Mouse (Mus musculus) liver, adult 2 months (tissue): ENCODE measurements around the gene Abcb6.
A peak's percentile ranks its signal among the peaks of the same experiment; 100 is the strongest.

Experiments
- CTCF ChIP-seq: fragments of 200-500 bp; IDR thresholded peaks from 2 replicates; pipeline ENCODE4 v1.5.1; 2011; ENCODE audit warnings: low read depth, low read length, control low read depth
- POLR2A ChIP-seq: fragments of 200-500 bp; IDR thresholded peaks from 2 replicates; pipeline ENCODE4 v1.6.1; 2011; ENCODE audit warnings: low read length, control low read depth; ENCODE audit not compliant: insufficient read depth; ENCODE audit errors: extremely low read depth

- TF ChIP-seq CTCF (no peak), POLR2A (peak; percentile 80)
Measured at GRCm38 (mm10) chr1:75210136-75211087, 30.2 kb upstream of the Abcb6 start, which contains the start of the genes Glb1l and Stk16.
